Mouse (Mus musculus): Measurements from ENCODE around the gene Tmem108.

DNA sequence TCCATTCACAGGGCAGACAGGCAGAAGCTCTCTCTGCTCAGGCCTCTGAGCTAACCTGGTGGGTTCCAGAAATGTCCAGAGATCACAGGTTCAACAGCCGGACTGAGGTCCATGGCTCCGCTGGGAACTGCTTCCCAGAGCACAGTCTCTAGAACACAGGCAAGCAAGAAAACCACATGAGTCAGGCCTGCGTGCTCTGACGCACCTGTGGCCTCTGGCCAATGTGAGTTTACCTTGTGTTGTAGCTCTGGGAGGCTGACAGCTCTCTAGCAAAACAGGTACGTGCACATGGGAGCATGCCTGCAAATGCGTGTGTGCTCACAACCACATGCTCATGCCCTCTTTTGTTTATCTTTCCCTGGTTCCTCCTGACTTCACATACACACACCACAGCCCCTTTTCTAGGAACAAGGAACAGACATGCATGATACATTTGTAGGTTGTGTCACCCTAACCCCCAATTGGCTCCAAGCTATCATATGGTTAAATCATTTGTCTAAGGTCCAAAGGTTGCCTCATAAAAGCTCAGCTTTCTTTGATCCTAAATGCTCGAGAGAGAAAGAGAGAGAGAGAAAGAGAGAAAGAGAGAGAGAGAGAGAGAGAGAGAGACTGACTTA lies 254.6 kb downstream of the Tmem108 start:
- TF ChIP-seq POLR2A (IDR thresholded peaks at IDR 0.05; ENCODE audit: insufficient read depth, low read depth, low read length) (no peak), CTCF (IDR thresholded peaks at IDR 0.05) (no peak), EP300 (IDR thresholded peaks at IDR 0.05; ENCODE audit: insufficient read depth, low read depth, low read length) (no peak)
